Comparison of ENCODE assay signal across 12 mouse cellular contexts in the genomic region with DNA sequence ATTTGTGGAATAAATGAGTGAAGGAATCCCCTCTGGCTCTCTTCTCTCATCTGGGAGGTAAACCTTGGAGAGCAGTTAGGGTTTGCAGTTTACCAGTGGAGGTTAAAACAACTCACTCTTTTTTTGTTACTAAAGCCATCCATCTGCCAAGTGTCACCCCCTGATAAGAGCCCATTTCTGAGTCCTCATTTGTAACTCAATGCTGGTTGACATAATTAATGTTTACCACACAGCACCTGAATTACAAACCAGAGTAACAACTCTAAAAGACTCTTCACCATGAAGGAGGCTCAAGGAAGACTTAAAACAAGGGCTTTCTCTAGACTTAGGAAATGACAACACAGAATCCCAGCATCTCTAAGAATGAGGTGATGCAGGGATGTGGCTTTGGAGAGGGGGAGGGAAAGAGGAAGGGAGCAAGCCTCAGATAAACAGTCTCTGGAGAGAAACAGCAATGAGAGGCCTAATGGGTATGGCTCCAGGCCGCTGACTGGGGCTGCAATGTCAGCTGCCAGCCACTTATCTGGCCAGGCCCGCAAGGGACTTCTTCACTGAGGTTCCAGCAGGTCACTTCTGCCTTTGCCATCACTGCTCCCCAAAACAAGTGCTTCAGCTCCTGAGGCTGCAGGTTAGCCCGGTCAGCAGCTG. TPM values are rescaled to one million over a fixed set of nuclear protein-coding genes. Genes with fewer than 3 reads are reported as not detected.
DNase-seq lines count a peak whose midpoint lies in the region; ATAC-seq and TF ChIP-seq lines count a peak whose summit lies in the region.
"Had no signal": no experiment of that assay in that cellular context is flagged by ENCODE, and none has a peak within 500 bp of the region (broad histone marks: within the 10 kb centered on the region; RNA-seq: fewer than 3 reads in every experiment).

No protein-coding gene starts in this region.

- DNase-seq in MEL-GATA-1-ER (ENCODE audit: extremely low read depth, low read depth), result peak; percentile 40
- peak; percentile 24 for DNase-seq in c-Kit-positive CD71-positive TER-119-positive erythroid progenitor cells, embryonic 14.5 days (ENCODE audit: low spot score)
- DNase-seq in left cerebral cortex, postnatal 25 days (ENCODE audit: low spot score in 2 of 2), result no peak
- DNase-seq in right cerebral cortex, adult 2 months (ENCODE audit: low spot score in 2 of 2), result no peak
- no peak for DNase-seq in thymus, adult 2 months
- DNase-seq: heart, postnatal 14 days; thymus, postnatal 25 days had no signal

- H3K36me3 ChIP-seq in hindbrain, embryonic 16.5 days (ENCODE audit: control insufficient read depth, insufficient read depth, low read length), result peaks cover 3% of the 10 kb centered on the region; the same call in 1 of the 2 replicates
- peaks cover 5% of the 10 kb centered on the region for H3K36me3 ChIP-seq in midbrain, embryonic 13.5 days
- H3K36me3 ChIP-seq in thymus, adult 2 months (ENCODE audit: control insufficient read depth, insufficient read depth, low read length), result no peaks in the 10 kb centered on the region
- H3K36me3 ChIP-seq in heart, embryonic 12.5 days, result peaks cover 20% of the 10 kb centered on the region

- 46% methylated on average over 3 of the region's 3 CpGs for WGBS in hindbrain, embryonic 16.5 days
- WGBS in midbrain, embryonic 13.5 days, result 37% methylated on average over 3 of the region's 3 CpGs
- WGBS in thymus, adult 2 months, result 96% methylated on average over 3 of the region's 3 CpGs
- WGBS in heart, embryonic 12.5 days, result 18% methylated on average over 3 of the region's 3 CpGs

- TF ChIP-seq POLR2A in thymus, adult 2 months (IDR thresholded peaks at IDR 0.05; ENCODE audit: control insufficient read depth, extremely low read depth, insufficient read depth, low read length, poor library complexity), result no peak

- intact Hi-C loops in left cerebral cortex, postnatal 25 days (cut with DNase I), result no loop called here

- H3K4me3 ChIP-seq in hindbrain, embryonic 16.5 days (ENCODE audit: low read length), result no peak overlapping the region
- H3K4me3 ChIP-seq in midbrain, embryonic 13.5 days (replicated peaks), result no peak overlapping the region
- H3K4me3 ChIP-seq in thymus, adult 2 months (ENCODE audit: control insufficient read depth, insufficient read depth, low read length), result no peak overlapping the region
- no peak overlapping the region for H3K4me3 ChIP-seq in heart, embryonic 12.5 days
- H3K4me3 ChIP-seq: kidney, embryonic 15.5 days; left cerebral cortex, adult 2 months had no signal

- no peak overlapping the region for H3K4me2 ChIP-seq in hindbrain, embryonic 16.5 days (ENCODE audit: low read length)
- no peak overlapping the region for H3K4me2 ChIP-seq in midbrain, embryonic 13.5 days (replicated peaks)
- H3K4me2 ChIP-seq in heart, embryonic 12.5 days, result no peak overlapping the region
- H3K4me2 ChIP-seq: kidney, embryonic 15.5 days had no signal

- H3K27me3 ChIP-seq in hindbrain, embryonic 16.5 days (replicated peaks; ENCODE audit: control insufficient read depth, insufficient read depth, low read length), result no peaks in the 10 kb centered on the region
- no peaks in the 10 kb centered on the region for H3K27me3 ChIP-seq in midbrain, embryonic 13.5 days
- H3K27me3 ChIP-seq in thymus, adult 2 months (ENCODE audit: control insufficient read depth, insufficient read depth, low read length), result no peaks in the 10 kb centered on the region
- no peaks in the 10 kb centered on the region; the same call in 1 of the 2 replicates for H3K27me3 ChIP-seq in heart, embryonic 12.5 days (replicated peaks)
- H3K27me3 ChIP-seq: kidney, embryonic 15.5 days had no signal

- no peak for TF ChIP-seq CTCF in thymus, adult 2 months (IDR thresholded peaks at IDR 0.05; ENCODE audit: borderline replicate concordance, control insufficient read depth, extremely low read depth, insufficient read depth, low read length, poor library complexity)

- H3K9me3 ChIP-seq in hindbrain, embryonic 16.5 days (ENCODE audit: control insufficient read depth, low read length), result no peaks in the 10 kb centered on the region
- H3K9me3 ChIP-seq in midbrain, embryonic 13.5 days, result no peaks in the 10 kb centered on the region
- H3K9me3 ChIP-seq in heart, embryonic 12.5 days (replicated peaks), result no peaks in the 10 kb centered on the region
- H3K9me3 ChIP-seq: kidney, embryonic 15.5 days had no signal

- H3K27ac ChIP-seq in hindbrain, embryonic 16.5 days (ENCODE audit: low read depth, low read length), result peak overlapping the region; percentile 14; the same call in 1 of the 2 replicates
- peak overlapping the region; percentile 73 for H3K27ac ChIP-seq in midbrain, embryonic 13.5 days
- H3K27ac ChIP-seq in thymus, adult 2 months (ENCODE audit: control insufficient read depth, insufficient read depth, low read length), result no peak overlapping the region
- H3K27ac ChIP-seq in heart, embryonic 12.5 days (ENCODE audit: poor library complexity, severe bottlenecking), result no peak overlapping the region
- H3K27ac ChIP-seq: kidney, embryonic 15.5 days; left cerebral cortex, adult 2 months had no signal

- peaks cover 13% of the 10 kb centered on the region for H3K4me1 ChIP-seq in hindbrain, embryonic 16.5 days (ENCODE audit: control insufficient read depth, insufficient read depth, low read depth, low read length)
- peaks cover 25% of the 10 kb centered on the region for H3K4me1 ChIP-seq in midbrain, embryonic 13.5 days (replicated peaks)
- H3K4me1 ChIP-seq in thymus, adult 2 months (replicated peaks; ENCODE audit: control insufficient read depth, insufficient read depth, low read length), result no peaks in the 10 kb centered on the region
- peaks cover 32% of the 10 kb centered on the region for H3K4me1 ChIP-seq in heart, embryonic 12.5 days (replicated peaks)

- ATAC-seq in hindbrain, embryonic 16.5 days, result no peak
- peak; percentile 12; the same call in 1 of the 2 replicates for ATAC-seq in midbrain, embryonic 13.5 days
- ATAC-seq in heart, embryonic 12.5 days (ENCODE audit: insufficient number of reproducible peaks, low FRiP score), result no peak

- no peak overlapping the region for H3K9ac ChIP-seq in hindbrain, embryonic 16.5 days (ENCODE audit: low read depth, low read length)
- 0 out of 2 replicates have a peak overlapping the region, but pooled peaks have one; percentile 10 for H3K9ac ChIP-seq in midbrain, embryonic 13.5 days (replicated peaks)
- no peak overlapping the region for H3K9ac ChIP-seq in heart, embryonic 12.5 days
- H3K9ac ChIP-seq: kidney, embryonic 15.5 days had no signal

RNA-seq across cellular contexts. Expression of a gene that starts 46.4 kb away (rescaled TPM):
- 4.8 and 5.6 TPM in 2 replicates for polyA plus RNA-seq in hindbrain, embryonic 16.5 days (2015; fragmentation: Nextera tagmentation; extraction: Ambion mirVana)
- polyA plus RNA-seq in midbrain, embryonic 13.5 days (2015; fragmentation: Nextera tagmentation; extraction: Ambion mirVana), result 13.0 and 15.9 TPM in 2 replicates
- 1 to 10 TPM; 1.2 to 1.3 TPM for total RNA-seq in left cerebral cortex, postnatal 25 days (2021)
- 9.3 and 12.0 TPM in 2 replicates for polyA plus RNA-seq in thymus, adult 2 months (2012; rRNA removed)
- polyA plus RNA-seq in heart, embryonic 12.5 days (2016; fragmentation: Nextera tagmentation; extraction: Ambion mirVana), result 3.9 and 4.6 TPM in 2 replicates

Comparison
In these comparisons a context has a peak if more than half of its experiments do, and no peak if none do; other contexts are left out.
1. DNase-seq: peak in MEL-GATA-1-ER (single experiment) and c-Kit-positive CD71-positive TER-119-positive erythroid progenitor cells, embryonic 14.5 days (single experiment); none in left cerebral cortex, postnatal 25 days (0 of 2), right cerebral cortex, adult 2 months (0 of 2) and thymus, adult 2 months (single experiment).
2. H3K27ac ChIP-seq: peak in hindbrain, embryonic 16.5 days (single experiment) and midbrain, embryonic 13.5 days (single experiment); none in thymus, adult 2 months (single experiment) and heart, embryonic 12.5 days (single experiment).